Mouse (Mus musculus) erythroblast, embryonic 14.5 days (primary cell): Measurements from ENCODE around the gene Mrtfa.

ENCODE experiments used
- GATA1 ChIP-seq: IDR thresholded peaks from 2 replicates; pipeline ENCODE4 v1.6.1; 2012; ENCODE audit warnings: low read length, inconsistent platforms, mixed read lengths
- TAL1 ChIP-seq: IDR thresholded peaks from 3 replicates; pipeline ENCODE4 v1.6.1; 2012; ENCODE audit warnings: low read length, inconsistent platforms, mixed read lengths

GRCm38 (mm10) chr15:81156453-81156852 is 34.1 kb downstream of the Mrtfa start:
- TF ChIP-seq TAL1 = no peak
- TF ChIP-seq GATA1 = no peak
